Mouse (Mus musculus) heart, adult 9 months (tissue): ENCODE results near the gene Mymk.

ENCODE experiments used
- DNase-seq, 2 experiments: peaks; one replicate each; pipeline ENCODE4 v3.0.0; 2022; ENCODE audit warnings: low spot score in 2 of 2

Gene Mymk

GRCm38 (mm10) chr2:27071978-27072377 is at the start of gene Mymk:
TSS of gene Mymk (minus strand) at chr2:27072179.
- no peak for DNase-seq

DNA sequence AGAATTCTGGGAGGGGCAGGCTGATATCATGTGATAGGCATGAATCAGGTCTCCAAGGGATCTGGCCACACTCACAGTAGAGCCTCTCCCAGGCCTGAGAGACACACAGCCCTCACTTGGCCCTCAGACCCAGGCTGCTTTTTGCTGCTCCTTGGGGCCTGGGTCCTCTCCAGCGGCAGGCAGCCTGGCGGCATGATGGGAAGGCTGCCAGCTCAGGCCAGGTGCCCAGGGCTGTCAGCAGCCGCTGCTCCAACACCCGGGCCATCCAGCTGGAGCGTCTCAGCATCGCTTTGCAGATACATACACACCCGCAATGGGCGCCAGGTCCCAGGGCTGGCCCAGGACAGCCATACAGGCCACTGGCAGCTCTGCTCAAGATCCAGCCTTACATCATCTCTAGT is 48.3 kb upstream of the Mymk start:
- DNase-seq: peak; percentile 80 to 81

- no peak for DNase-seq
Measured at GRCm38 (mm10) chr2:27119766-27120165, 47.8 kb upstream of the Mymk start.

DNA sequence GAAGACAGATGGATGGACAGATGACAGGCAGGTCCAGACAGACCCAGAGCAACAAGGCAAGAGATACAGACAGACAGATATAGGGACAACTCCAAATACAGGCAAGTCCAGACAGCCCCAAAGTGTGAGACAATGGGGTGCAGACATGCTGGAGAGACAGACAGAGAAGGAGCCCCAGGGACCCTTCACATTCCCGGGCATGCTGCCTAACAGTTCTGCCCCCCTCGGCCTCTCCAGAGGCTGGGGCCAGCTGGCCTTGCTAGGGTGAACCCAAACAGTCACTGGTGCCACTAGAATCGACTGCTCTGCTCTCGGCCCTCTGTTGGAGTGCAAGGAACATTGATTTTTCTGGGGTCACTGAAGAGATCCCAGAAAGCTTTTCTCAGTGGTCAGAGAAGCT is 46.5 kb upstream of the Mymk start:
- DNase-seq: no peak

- no peak for DNase-seq
Measured at GRCm38 (mm10) chr2:27114169-27114568, 42.2 kb upstream of the Mymk start.

- DNase-seq: no peak
Measured at GRCm38 (mm10) chr2:27112585-27112984, 40.6 kb upstream of the Mymk start.

DNA sequence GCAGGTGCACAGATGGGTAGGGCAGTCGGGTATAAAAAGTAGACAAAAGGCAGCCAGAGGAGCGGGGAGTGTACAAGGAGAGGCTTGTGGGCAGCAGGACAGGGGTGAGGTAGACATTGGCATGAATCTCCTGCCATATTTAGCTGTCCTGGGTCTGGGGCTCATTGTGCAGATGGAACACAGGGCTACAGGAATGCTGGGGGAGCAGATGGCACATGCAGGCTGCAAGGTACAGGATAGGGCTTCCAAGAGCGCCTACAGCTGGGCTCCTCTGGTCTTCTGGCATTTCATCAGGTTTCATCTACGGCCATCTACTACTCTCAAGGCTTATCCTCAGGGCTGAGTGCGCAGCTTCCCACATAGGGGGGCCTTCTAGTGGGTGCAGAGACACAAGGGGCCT is 37.1 kb upstream of the Mymk start:
- DNase-seq: no peak

DNA sequence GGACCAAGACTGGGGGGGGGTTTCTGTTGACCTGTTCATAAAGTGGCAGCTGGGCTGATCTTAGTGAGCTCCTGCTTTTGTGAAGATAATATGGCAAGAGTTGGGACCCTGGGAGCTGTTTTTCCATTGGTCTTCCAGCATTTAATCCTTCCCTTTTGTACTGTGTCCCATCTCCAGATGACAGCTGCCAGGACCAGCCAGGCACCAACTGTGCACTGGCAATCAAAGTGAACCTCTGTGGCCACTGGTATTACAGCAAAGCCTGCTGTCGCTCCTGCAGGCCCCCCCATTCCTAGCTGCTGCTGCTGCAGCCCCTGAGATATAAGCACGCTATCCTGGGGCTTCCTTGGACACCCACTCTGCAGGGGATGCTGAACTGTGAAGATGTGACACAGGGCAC is 36.2 kb upstream of the Mymk start:
- no peak for DNase-seq

GRCm38 (mm10) chr2:27106816-27107215 is 34.8 kb upstream of the Mymk start:
- DNase-seq: no peak

- no peak for DNase-seq
Measured at GRCm38 (mm10) chr2:27103554-27103953, 31.6 kb upstream of the Mymk start.

- peak; percentile 59 to 66 for DNase-seq
Measured at GRCm38 (mm10) chr2:27097776-27098175, 25.8 kb upstream of the Mymk start.

GRCm38 (mm10) chr2:27097241-27097656 is 25.3 kb upstream of the Mymk start:
- DNase-seq: peak in 1 of 2 experiments; percentile 40

DNA sequence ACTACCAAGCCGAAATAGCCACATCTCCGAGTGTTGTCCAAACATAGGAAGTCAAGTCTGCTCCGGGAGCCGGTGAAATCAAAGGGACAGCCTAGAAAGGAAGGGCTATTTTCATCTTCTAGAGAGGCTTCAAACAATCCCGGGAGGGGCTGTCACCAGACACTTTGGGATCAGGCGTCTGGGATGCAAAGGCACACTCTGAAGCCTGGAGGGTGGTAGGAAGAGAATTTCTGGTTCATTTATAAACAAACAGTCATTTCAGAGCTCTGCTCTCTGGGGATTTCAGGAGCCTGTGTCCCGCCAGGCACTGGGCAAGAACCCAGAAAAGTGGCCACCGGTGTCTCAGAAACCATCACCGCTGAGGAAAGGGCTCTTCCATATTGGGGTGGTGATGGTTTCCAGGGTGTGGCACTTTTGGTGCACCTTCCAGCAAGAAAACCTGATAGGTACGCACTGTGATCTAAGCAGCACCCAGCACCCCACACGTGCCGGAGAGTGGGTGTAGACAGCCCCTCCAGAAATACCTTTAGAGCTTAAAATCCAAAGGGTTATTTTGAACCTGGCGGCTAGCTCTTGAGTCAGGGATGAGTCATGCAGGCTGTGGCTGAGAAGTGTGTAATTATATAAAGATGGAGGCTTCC is 24.5 kb upstream of the Mymk start:
- DNase-seq: no peak

DNA sequence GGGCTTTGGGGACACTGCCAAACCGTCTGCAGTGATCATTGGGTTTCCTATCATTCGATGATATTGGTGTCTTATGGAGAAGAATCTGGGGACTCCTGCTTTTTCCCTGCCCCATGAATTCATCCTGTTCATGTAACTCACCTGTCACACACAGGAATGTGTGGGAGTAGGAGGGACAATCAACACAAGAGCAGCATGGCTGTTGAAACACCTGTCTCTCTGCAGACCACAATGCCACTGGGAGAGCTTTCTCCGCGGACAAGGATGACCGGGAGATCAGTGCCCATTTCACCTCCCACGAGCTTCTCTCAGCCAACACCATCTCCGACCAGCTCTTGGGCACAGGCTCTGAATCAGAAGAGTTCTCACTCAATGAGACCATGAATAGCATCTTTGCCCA is 23.2 kb upstream of the Mymk start:
- DNase-seq: no peak

- no peak for DNase-seq
Measured at GRCm38 (mm10) chr2:27089238-27089637, 17.3 kb upstream of the Mymk start.

GRCm38 (mm10) chr2:27088700-27089099 is 16.7 kb upstream of the Mymk start:
- DNase-seq: peak in 1 of 2 experiments; percentile 21

DNA sequence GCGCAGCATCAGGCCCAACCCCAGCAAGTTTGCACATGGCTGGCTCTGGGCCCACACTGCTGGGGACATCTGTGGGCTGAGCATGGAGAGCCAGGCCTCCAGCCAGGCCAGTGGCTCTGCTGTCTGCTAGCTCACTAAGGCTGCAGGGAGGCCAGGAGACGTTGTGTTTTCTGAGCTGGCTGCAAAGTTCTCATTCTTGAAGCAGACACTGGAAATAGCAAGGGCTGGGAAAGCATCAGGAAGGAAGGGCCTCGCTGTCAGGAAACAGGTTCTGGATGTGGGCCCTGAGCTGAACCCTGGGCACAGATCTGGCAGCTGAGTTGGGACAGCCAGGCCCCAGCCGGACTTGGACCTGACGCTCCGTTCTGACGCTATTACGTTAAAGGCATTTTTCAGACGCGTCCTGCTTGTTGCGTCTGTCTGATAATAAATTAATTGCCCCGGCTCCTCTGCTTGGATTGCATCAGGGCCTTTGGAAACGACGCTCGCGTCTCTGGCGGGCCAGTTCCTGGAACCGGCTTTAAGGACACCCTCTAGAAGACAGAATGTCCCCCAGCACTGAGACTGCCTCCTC is 16.2 kb upstream of the Mymk start:
- peak; percentile 85 to 87 for DNase-seq

DNA sequence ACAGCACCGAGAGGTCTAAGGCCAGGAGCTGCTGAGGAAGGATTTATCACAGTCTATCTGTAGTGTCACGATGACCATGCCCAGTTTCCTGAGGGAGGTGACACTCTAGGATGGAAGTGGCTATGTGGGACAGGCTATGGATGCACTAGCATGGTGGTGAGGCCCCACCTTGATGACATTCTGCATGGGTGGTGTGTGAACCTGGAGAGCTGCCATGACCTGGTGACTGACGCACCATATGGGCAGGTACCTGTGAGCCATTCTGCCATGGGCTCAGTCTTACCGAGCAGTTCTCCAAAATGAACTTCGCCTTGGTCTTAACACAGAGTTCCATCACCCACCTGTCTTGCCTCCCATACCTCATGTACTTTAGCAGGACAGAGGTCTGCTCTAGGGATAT is 15.6 kb upstream of the Mymk start:
- no peak for DNase-seq

DNA sequence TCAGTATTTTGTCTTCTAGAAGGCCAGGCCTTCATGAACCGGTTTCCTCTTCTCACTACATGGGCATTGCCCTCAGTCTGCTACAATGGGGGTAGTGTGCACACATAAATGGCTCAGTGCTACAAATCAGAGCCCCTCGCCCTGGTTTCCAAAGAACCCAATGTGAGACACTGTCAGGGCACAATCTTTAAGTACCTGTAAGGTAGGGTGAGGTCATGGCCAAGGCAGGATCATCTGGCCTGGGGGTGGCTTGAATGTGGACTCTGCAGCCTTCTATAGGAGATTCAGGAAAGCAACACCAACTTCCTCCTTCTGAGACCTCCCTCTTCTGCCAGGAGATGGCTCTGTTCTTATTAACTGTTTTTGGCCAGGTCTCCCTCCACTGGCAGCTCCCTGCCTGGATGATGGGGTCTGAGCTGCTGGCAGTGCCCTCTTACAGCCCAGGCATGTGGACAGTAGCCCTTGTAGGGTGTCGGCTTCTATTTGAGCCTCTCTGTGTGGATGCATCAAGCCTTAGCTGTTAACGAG is 14.6 kb upstream of the Mymk start:
- DNase-seq: no peak

DNA sequence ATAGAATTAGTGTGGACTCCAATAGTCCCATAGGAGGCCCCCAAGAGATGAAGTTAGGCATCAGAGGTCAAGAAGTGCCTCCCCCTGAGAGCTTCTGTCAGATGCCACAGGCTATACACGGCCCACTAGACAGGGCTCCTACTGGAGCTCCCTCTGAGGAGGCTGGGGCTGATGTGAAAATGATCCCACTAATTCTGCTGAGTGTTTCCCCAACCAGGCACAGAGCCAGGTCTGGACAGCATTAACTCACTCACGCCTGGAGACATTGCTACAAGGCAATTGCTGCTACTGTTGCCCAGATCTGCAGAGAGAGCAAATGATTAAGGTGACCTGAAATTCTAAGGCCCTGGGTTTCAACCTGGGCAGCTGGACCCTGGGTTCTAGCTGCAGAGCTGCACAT is 13.8 kb upstream of the Mymk start:
- DNase-seq: no peak

DNA sequence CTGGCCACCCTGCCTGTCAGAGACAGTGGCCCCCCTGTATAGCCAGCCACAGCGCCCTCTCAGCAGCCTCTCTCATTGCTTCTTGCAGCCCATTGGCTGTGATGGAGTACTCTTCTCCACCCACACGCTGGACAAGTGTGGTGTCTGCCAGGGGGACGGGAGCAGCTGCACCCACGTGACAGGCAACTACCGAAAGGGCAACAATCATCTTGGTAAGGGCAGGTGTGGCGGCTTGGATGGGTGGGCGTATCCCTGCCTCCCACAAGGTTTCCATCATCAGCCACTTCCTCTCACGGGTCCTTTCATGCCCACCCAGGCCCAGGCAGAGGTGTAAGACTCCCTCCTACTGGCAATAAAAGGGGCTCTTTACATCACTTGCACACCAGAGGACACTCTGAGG is 13.0 kb upstream of the Mymk start:
- no peak for DNase-seq

DNA sequence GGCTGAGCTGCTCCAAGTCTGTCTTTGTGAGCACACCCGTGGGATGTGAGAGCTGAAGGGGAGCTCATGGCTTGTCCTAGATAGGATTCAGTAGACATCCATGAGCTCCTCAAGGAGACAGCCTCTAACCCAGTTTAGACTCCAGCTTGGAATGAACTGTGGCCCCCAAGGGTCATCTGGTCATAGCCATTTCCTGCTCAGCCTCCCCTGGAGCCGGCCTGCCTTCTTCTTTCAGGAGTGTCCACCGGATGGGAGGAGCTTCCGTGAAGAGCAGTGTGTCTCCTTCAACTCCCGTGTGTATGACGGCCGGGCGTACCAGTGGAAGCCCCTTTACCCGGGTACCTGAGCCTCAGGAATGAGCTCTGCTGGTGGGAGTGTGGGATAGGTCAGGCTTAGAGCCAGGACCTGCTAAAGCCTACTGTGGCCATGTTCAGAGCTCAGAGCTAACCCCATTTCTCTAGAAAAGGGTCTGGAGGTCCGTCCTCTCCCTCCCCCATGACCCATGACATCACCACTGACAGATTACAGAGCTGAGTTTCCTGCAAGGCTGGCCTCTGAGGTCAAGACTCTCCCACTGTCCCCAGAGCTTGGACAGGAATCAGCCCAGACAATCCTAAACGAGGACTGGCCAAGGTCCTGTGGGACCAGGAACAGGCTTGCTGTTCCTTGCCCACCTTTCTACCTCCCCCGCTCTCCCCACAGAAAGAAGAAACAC is 11.9 kb upstream of the Mymk start:
- DNase-seq: peak; percentile 41 to 43

GRCm38 (mm10) chr2:27079649-27080048 is 7.7 kb upstream of the Mymk start:
- no peak for DNase-seq
